Mouse (Mus musculus): ENCODE results near the gene Zfp946. TPM values are rescaled to one million over a fixed set of nuclear protein-coding genes. Genes with fewer than 3 reads are reported as not detected.

Zfp946 gene
- 1.1 and 1.2 TPM in 2 replicates for total RNA-seq (2023)

GRCm38 (mm10) chr17:22423952-22424617 is at the start of gene Zfp946:
TSS of gene Zfp946 (plus strand) at chr17:22424222.

Other genes starting within 250 kb of the Zfp946 start
- 1.2 and 1.9 TPM in 2 replicates for gene Zfp994, start 198.6 kb upstream of the Zfp946 start, total RNA-seq (2023)
- gene CT030661.1, start 109.4 kb upstream of the Zfp946 start, total RNA-seq (2023), result 6.5 and 6.9 TPM in 2 replicates
- 12.4 and 12.8 TPM in 2 replicates for gene Zfp944, start 62.8 kb upstream of the Zfp946 start, total RNA-seq (2023)
- gene Zfp758, start 62.8 kb upstream of the Zfp946 start, total RNA-seq (2023), result 7.5 and 8.0 TPM in 2 replicates
- not detected in 2 replicates for gene Vmn2r111, start 149.3 kb downstream of the Zfp946 start, total RNA-seq (2023)
- not detected in 2 replicates for gene Vmn2r112, start 176.7 kb downstream of the Zfp946 start, total RNA-seq (2023)